Mouse (Mus musculus) B cell, adult 62 days (primary cell): ENCODE data around the gene Mms19. TPM values are rescaled to one million over a fixed set of nuclear protein-coding genes. Genes with fewer than 3 reads are reported as not detected.

Source experiments
- total RNA-seq: library from RNA; stranded (reverse); gene quantifications from 4 replicates; pipeline ENCODE4 v1.2.4, GENCODE M21; 2023

Gene Mms19
- 73.0 to 88.4 TPM (median 77.2 TPM) in 4 replicates for total RNA-seq

GRCm38 (mm10) chr19:41980819-41981594 lies at the start of gene Mms19:
Gene Mms19, minus strand, starts transcription at chr19:41981157.

GRCm38 (mm10) chr19:41981595-41981927 lies 604 bp upstream of the Mms19 start, which contains the start of gene Ubtd1:
Gene Ubtd1, plus strand, starts transcription at chr19:41981763.

GRCm38 (mm10) chr19:41933179-41934086 lies 47.5 kb downstream of the Mms19 start, which contains the start of the genes Exosc1 and Zdhhc16:
Gene Exosc1, minus strand, starts transcription at chr19:41933423.
Gene Zdhhc16, plus strand, starts transcription at chr19:41933480.

GRCm38 (mm10) chr19:41911178-41912073 lies 69.5 kb downstream of the Mms19 start, which contains the start of gene Pgam1:
Gene Pgam1, plus strand, starts transcription at chr19:41911923.

GRCm38 (mm10) chr19:41895460-41896318 lies 85.3 kb downstream of the Mms19 start, which contains the start of gene Rrp12:
Gene Rrp12, minus strand, starts transcription at chr19:41896173.

Other genes starting within 250 kb of the Mms19 start
- 0.30 to 0.46 TPM (median 0.34 TPM) in 3 of 4 replicates, not detected in the other for gene Slit1, start 237.5 kb downstream of the Mms19 start, total RNA-seq
- gene Arhgap19, start 179.1 kb downstream of the Mms19 start, total RNA-seq: 2.8 to 5.1 TPM (median 3.2 TPM) in 4 replicates
- gene Frat1, start 151.2 kb downstream of the Mms19 start, total RNA-seq: 35.5 to 40.5 TPM (median 37.3 TPM) in 4 replicates
- gene Frat2, start 133.0 kb downstream of the Mms19 start, total RNA-seq: 37.5 to 43.8 TPM (median 38.4 TPM) in 4 replicates
- gene Rrp12, start 85.0 kb downstream of the Mms19 start, total RNA-seq: 37.5 to 42.6 TPM (median 39.7 TPM) in 4 replicates
- 80.9 to 95.2 TPM (median 81.5 TPM) in 4 replicates for gene Pgam1, start 69.2 kb downstream of the Mms19 start, total RNA-seq
- gene Exosc1, start 47.7 kb downstream of the Mms19 start, total RNA-seq: 43.1 to 47.9 TPM (median 46.8 TPM) in 4 replicates
- gene Zdhhc16, start 47.7 kb downstream of the Mms19 start, total RNA-seq: 33.0 to 38.7 TPM (median 34.5 TPM) in 4 replicates
- 4.8 to 7.0 TPM (median 5.7 TPM) in 4 replicates for gene Ubtd1, start 606 bp upstream of the Mms19 start, total RNA-seq
- gene Ankrd2, start 54.8 kb upstream of the Mms19 start, total RNA-seq: not detected in 4 replicates
- not detected in 4 replicates for gene Hoga1, start 64.5 kb upstream of the Mms19 start, total RNA-seq
- not detected in 4 replicates for gene 4933411K16Rik, start 71.1 kb upstream of the Mms19 start, total RNA-seq
- gene Morn4, start 105.2 kb upstream of the Mms19 start, total RNA-seq: not detected in 4 replicates
- gene Pi4k2a, start 109.3 kb upstream of the Mms19 start, total RNA-seq: 46.3 to 50.4 TPM (median 48.0 TPM) in 4 replicates
- 3.8 to 4.8 TPM (median 4.2 TPM) in 4 replicates for gene Avpi1, start 147.9 kb upstream of the Mms19 start, total RNA-seq
- gene Marveld1, start 166.2 kb upstream of the Mms19 start, total RNA-seq: 1.1 to 1.6 TPM (median 1.2 TPM) in 4 replicates
- 80.0 to 88.4 TPM (median 86.0 TPM) in 4 replicates for gene Zfyve27, start 182.8 kb upstream of the Mms19 start, total RNA-seq
- not detected in 4 replicates for gene Sfrp5, start 221.1 kb upstream of the Mms19 start, total RNA-seq